Mouse (Mus musculus): ENCODE results near the gene Mpp2. TPM values are rescaled to one million over a fixed set of nuclear protein-coding genes. Genes with fewer than 3 reads are reported as not detected.
A peak's percentile ranks its signal among the peaks of the same experiment; 100 is the strongest.

Mpp2 gene
- polyA plus RNA-seq, 1 experiment from 2014 or later, result 3.9 TPM

DNA sequence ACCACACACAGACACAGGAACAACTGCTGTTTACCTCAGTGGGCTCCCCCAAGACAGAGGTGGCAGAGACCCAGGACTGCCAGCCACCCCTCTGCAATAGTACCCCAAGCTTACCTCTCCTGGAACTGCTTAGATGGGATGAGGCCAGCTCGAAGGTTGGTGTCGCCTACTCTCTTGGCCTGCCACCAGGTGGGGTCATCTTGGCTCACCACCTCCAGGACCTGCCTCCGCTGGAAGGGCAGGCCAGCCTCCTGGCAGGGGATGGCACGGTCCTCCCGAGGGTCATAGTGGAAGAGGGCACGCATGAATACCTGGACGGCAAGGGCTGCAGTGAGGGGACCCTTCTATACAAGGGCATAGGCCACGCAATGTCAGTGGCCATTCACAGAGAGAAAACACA lies 75.1 kb downstream of the Mpp2 start:
- 0 out of 2 replicates have a peak, but pooled peaks have one; percentile 8 for TF ChIP-seq CTCF (IDR thresholded peaks at IDR 0.05)
- no peak for TF ChIP-seq EP300 (IDR thresholded peaks at IDR 0.05)
- H3K27ac ChIP-seq (ENCODE audit: low read length), result no peak overlapping the region
- no peaks in the 10 kb centered on the region for H3K9me3 ChIP-seq (ENCODE audit: low read length)
- no peaks in the 10 kb centered on the region for H3K27me3 ChIP-seq (replicated peaks; ENCODE audit: insufficient read depth, low read length)
- no peak overlapping the region for H3K4me3 ChIP-seq (ENCODE audit: low read depth, low read length)
- WGBS, result 79% methylated on average over 8 of the region's 8 CpGs
- H3K36me3 ChIP-seq (ENCODE audit: insufficient read depth, low read length), result no peaks in the 10 kb centered on the region
- no peak overlapping the region for H3K9ac ChIP-seq (replicated peaks; ENCODE audit: low read depth)
- ATAC-seq, result no peak
- no peak overlapping the region for H3K4me2 ChIP-seq (replicated peaks; ENCODE audit: low read depth, low read length)
- H3K4me1 ChIP-seq (ENCODE audit: insufficient read depth, low read depth, low read length), result no peaks in the 10 kb centered on the region
- no peak for DNase-seq (ENCODE audit: low spot score)

DNA sequence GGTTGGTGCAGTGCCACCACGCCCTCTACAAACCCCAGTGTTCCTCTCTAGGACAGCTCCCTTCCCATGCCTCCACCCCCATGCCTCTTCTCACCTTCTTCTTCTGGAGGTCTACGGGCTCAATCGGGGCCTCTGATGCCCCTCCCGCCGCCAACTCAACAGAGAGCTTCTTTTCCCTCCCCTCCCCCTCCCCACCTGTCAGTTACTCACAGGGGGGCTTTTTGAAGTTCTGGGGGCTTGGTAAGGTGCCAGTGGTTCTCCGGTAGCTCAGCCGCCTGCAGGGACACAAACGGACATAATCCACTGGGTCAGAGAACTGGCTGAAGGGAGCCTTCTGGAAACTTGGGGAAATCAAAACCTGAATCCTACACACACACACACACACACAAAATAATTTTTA lies 76.8 kb downstream of the Mpp2 start:
- no peak overlapping the region for H3K27ac ChIP-seq (ENCODE audit: low read length)
- no peaks in the 10 kb centered on the region for H3K9me3 ChIP-seq (ENCODE audit: low read length)
- ATAC-seq (no peak), DNase-seq (ENCODE audit: low spot score) (no peak)
- H3K27me3 ChIP-seq (replicated peaks; ENCODE audit: insufficient read depth, low read length), result no peaks in the 10 kb centered on the region
- H3K4me2 ChIP-seq (replicated peaks; ENCODE audit: low read depth, low read length), result no peak overlapping the region
- H3K9ac ChIP-seq (replicated peaks; ENCODE audit: low read depth), result no peak overlapping the region
- H3K4me3 ChIP-seq (ENCODE audit: low read depth, low read length), result no peak overlapping the region
- 80% methylated on average over 8 of the region's 8 CpGs for WGBS
- TF ChIP-seq EP300 (IDR thresholded peaks at IDR 0.05) (no peak), CTCF (IDR thresholded peaks at IDR 0.05) (no peak)
- H3K36me3 ChIP-seq (ENCODE audit: insufficient read depth, low read length), result no peaks in the 10 kb centered on the region
- H3K4me1 ChIP-seq (ENCODE audit: insufficient read depth, low read depth, low read length), result no peaks in the 10 kb centered on the region

DNA sequence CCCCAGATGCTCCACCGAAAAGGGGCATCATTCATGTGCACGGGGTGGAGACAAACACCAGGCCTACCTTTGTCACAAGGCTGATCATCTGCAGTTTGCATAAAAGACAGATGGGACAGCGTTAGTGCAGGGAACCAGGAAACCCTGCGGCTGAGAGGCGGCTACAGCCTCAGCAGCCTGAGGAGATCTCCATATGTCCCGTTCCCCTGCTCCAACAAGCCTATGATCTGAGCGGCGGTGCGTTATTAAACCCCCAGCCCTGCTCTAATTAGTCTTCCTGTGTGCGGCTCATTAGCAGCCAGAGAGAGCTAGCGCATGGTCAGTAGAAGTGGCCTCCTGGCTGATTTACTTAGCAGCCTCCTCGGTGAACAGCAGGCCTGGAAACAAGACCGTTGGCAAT lies 78.2 kb downstream of the Mpp2 start:
- no peak overlapping the region for H3K4me3 ChIP-seq (ENCODE audit: low read depth, low read length)
- no peak for TF ChIP-seq CTCF (IDR thresholded peaks at IDR 0.05)
- no peak for TF ChIP-seq EP300 (IDR thresholded peaks at IDR 0.05)
- DNase-seq (ENCODE audit: low spot score) (no peak), ATAC-seq (no peak)
- H3K9ac ChIP-seq (replicated peaks; ENCODE audit: low read depth), result no peak overlapping the region
- 83% methylated on average over 13 of the region's 13 CpGs for WGBS
- no peaks in the 10 kb centered on the region for H3K27me3 ChIP-seq (replicated peaks; ENCODE audit: insufficient read depth, low read length)
- no peak overlapping the region for H3K27ac ChIP-seq (ENCODE audit: low read length)
- no peaks in the 10 kb centered on the region for H3K4me1 ChIP-seq (ENCODE audit: insufficient read depth, low read depth, low read length)
- no peaks in the 10 kb centered on the region for H3K36me3 ChIP-seq (ENCODE audit: insufficient read depth, low read length)
- no peak overlapping the region for H3K4me2 ChIP-seq (replicated peaks; ENCODE audit: low read depth, low read length)
- no peaks in the 10 kb centered on the region for H3K9me3 ChIP-seq (ENCODE audit: low read length)

DNA sequence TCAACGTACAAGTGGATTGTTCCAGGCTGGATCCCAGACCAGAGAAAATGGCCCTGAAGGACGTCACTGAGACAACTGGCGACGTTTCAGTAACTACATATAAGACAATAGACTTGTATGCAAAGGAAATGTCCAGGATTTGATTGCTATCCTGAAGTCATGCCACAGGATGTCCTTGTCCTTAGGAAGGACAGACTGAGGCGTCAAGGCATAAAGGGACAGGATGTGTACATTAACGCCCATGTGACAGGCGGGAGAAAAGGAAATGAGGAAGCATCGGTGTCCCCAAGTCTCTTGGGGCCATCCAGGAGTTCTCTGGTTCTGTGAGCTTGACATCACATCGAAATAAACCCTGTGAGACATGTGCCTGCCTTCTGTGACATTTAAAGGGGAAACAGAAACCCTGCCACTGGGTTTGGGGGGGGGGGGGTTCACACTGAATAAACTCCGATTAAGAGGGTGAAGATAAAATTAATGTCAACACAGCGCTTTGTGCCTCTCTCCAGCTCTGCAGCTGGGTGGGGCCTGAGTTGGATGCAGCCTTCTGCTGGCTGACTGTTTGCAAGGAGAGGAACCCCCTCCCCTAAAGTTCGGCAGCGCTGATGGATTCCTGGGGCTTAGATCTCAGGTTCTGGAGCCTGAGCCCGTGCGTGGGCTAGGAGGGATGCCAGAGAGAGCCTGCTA lies 79.2 kb downstream of the Mpp2 start:
- Histone ChIP-seq H3K4me1 (ENCODE audit: insufficient read depth, low read depth, low read length) (no peaks in the 10 kb centered on the region), H3K4me3 (ENCODE audit: low read depth, low read length) (no peak overlapping the region), H3K9me3 (ENCODE audit: low read length) (no peaks in the 10 kb centered on the region), H3K27ac (ENCODE audit: low read length) (no peak overlapping the region), H3K36me3 (ENCODE audit: insufficient read depth, low read length) (no peaks in the 10 kb centered on the region), H3K9ac (replicated peaks; ENCODE audit: low read depth) (no peak overlapping the region), H3K4me2 (replicated peaks; ENCODE audit: low read depth, low read length) (no peak overlapping the region), H3K27me3 (replicated peaks; ENCODE audit: insufficient read depth, low read length) (no peaks in the 10 kb centered on the region)
- DNase-seq (ENCODE audit: low spot score) (peak; percentile 77), ATAC-seq (peak; percentile 90)
- TF ChIP-seq CTCF (IDR thresholded peaks at IDR 0.05), result no peak
- peak; percentile 99 for TF ChIP-seq EP300 (IDR thresholded peaks at IDR 0.05)
- 56% methylated on average over 15 of the region's 15 CpGs for WGBS

DNA sequence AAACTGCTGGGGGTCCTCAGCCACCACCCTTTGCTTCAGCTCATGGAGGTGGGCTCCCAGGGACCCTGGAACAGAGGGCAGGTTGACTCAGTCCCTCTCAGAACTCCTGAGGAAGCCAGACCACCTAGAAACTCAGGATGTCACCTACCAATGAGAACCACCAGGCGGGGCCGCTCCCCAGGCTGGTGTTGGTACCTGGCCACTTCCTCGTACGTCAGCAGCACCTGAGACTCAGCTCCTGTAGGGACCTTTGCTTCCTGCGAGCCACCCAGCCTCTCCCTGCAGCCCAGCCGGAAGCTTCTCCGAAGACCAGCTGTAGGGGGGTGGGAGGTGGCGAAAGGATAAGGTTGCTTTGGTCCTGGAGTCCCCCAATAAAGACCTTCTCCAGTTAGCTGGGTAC lies 79.9 kb downstream of the Mpp2 start:
- Histone ChIP-seq H3K9me3 (ENCODE audit: low read length) (no peaks in the 10 kb centered on the region), H3K4me3 (ENCODE audit: low read depth, low read length) (no peak overlapping the region), H3K4me2 (replicated peaks; ENCODE audit: low read depth, low read length) (no peak overlapping the region), H3K27me3 (replicated peaks; ENCODE audit: insufficient read depth, low read length) (no peaks in the 10 kb centered on the region), H3K9ac (replicated peaks; ENCODE audit: low read depth) (no peak overlapping the region), H3K4me1 (ENCODE audit: insufficient read depth, low read depth, low read length) (no peaks in the 10 kb centered on the region), H3K27ac (ENCODE audit: low read length) (no peak overlapping the region), H3K36me3 (ENCODE audit: insufficient read depth, low read length) (no peaks in the 10 kb centered on the region)
- DNase-seq (ENCODE audit: low spot score), result no peak
- 88% methylated on average over 8 of the region's 8 CpGs for WGBS
- TF ChIP-seq EP300 (IDR thresholded peaks at IDR 0.05), result no peak
- no peak for TF ChIP-seq CTCF (IDR thresholded peaks at IDR 0.05)
- ATAC-seq, result no peak

Other genes starting within 250 kb of the Mpp2 start
- 8.1 and 8.7 TPM in 2 replicates for gene Meox1, start 194.1 kb downstream of the Mpp2 start, polyA plus RNA-seq (2015; fragmentation: Nextera tagmentation; extraction: Ambion mirVana)
- 0.06 TPM in 1 of 2 replicates, not detected in the other for gene Sost, start 121.5 kb downstream of the Mpp2 start, polyA plus RNA-seq (2015; fragmentation: Nextera tagmentation; extraction: Ambion mirVana)
- gene Cfap97d1, start 104.2 kb downstream of the Mpp2 start, polyA plus RNA-seq (2015; fragmentation: Nextera tagmentation; extraction: Ambion mirVana), result 0.20 TPM in 1 of 2 replicates, not detected in the other
- gene Dusp3, start 101.5 kb downstream of the Mpp2 start, polyA plus RNA-seq (2015; fragmentation: Nextera tagmentation; extraction: Ambion mirVana), result 78.2 and 80.0 TPM in 2 replicates
- gene Mpp3, start 60.1 kb downstream of the Mpp2 start, polyA plus RNA-seq (2015; fragmentation: Nextera tagmentation; extraction: Ambion mirVana), result 0.84 and 2.2 TPM in 2 replicates
- gene Cd300lg, start 47.0 kb downstream of the Mpp2 start, polyA plus RNA-seq (2015; fragmentation: Nextera tagmentation; extraction: Ambion mirVana), result 2.1 and 2.4 TPM in 2 replicates
- gene Ppy, start 12.8 kb upstream of the Mpp2 start, polyA plus RNA-seq (2015; fragmentation: Nextera tagmentation; extraction: Ambion mirVana), result 2.6 and 4.2 TPM in 2 replicates
- gene Pyy, start 19.3 kb upstream of the Mpp2 start, polyA plus RNA-seq (2015; fragmentation: Nextera tagmentation; extraction: Ambion mirVana), result not detected in 2 replicates
- 0.91 and 1.4 TPM in 2 replicates for gene Nags, start 57.0 kb upstream of the Mpp2 start, polyA plus RNA-seq (2015; fragmentation: Nextera tagmentation; extraction: Ambion mirVana)
- 17.6 and 18.9 TPM in 2 replicates for gene Tmem101, start 67.9 kb upstream of the Mpp2 start, polyA plus RNA-seq (2015; fragmentation: Nextera tagmentation; extraction: Ambion mirVana)
- gene Lsm12, start 96.8 kb upstream of the Mpp2 start, polyA plus RNA-seq (2015; fragmentation: Nextera tagmentation; extraction: Ambion mirVana), result 74.7 and 79.9 TPM in 2 replicates
- 15.8 and 16.7 TPM in 2 replicates for gene G6pc3, start 101.1 kb upstream of the Mpp2 start, polyA plus RNA-seq (2015; fragmentation: Nextera tagmentation; extraction: Ambion mirVana)
- gene Hdac5, start 141.7 kb upstream of the Mpp2 start, polyA plus RNA-seq (2015; fragmentation: Nextera tagmentation; extraction: Ambion mirVana), result 65.6 and 79.0 TPM in 2 replicates
- gene BC030867, start 160.4 kb upstream of the Mpp2 start, polyA plus RNA-seq (2015; fragmentation: Nextera tagmentation; extraction: Ambion mirVana), result 0.88 and 1.3 TPM in 2 replicates
- not detected in 2 replicates for gene Asb16, start 180.2 kb upstream of the Mpp2 start, polyA plus RNA-seq (2015; fragmentation: Nextera tagmentation; extraction: Ambion mirVana)
- 46.1 and 47.4 TPM in 2 replicates for gene Tmub2, start 196.4 kb upstream of the Mpp2 start, polyA plus RNA-seq (2015; fragmentation: Nextera tagmentation; extraction: Ambion mirVana)
- 9.6 and 10.2 TPM in 2 replicates for gene Atxn7l3, start 208.1 kb upstream of the Mpp2 start, polyA plus RNA-seq (2015; fragmentation: Nextera tagmentation; extraction: Ambion mirVana)
- 53.7 and 60.9 TPM in 2 replicates for gene Ubtf, start 231.2 kb upstream of the Mpp2 start, polyA plus RNA-seq (2015; fragmentation: Nextera tagmentation; extraction: Ambion mirVana)

Measured in lung, postnatal 0 days (tissue).